Mouse (Mus musculus): Measurements from ENCODE around the gene Clasrp. TPM values are rescaled to one million over a fixed set of nuclear protein-coding genes. Genes with fewer than 3 reads are reported as not detected.
A peak's percentile ranks its signal among the peaks of the same experiment; 100 is the strongest.
"Not testable (repeated sequence)": the region's sequence is repeated elsewhere in the genome, so short reads cannot be mapped to it uniquely, and the experiment has no call there.

Gene Clasrp
- total RNA-seq, 2 experiments from 2014 or later = 33.0 to 33.7 TPM

DNA sequence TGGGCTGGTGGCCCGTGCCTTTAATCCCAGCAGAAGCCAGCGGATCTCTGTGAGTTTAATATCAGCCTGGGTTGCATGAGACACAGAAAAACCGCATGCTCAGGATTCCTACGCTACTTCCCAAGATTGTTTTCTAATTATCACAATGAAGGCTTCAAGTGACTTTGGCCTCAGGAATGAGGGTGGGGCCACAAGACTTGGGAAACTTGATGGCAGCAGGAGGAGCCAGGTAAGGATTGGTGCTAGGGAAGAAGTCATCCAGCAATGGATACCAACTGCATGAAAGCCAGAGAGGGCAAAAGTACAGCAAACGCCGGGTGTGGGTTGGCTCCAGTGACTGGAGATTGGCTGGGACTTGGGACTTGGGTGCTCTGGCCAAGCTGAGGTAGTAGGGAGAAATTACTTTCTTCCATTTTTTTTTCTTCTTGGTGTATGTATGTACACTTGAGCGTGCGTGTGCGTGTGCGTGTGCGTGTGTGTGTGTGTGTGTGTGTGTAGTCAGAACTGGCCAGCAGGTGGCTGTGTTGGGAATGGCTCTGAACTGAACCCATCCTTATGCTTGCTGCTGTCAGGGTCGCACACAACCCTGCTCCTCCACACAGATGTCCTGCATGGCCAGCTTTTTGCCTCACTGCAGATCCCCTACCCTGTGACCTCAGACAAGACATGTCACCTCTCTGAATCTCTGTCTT, 5.5 kb upstream of the Clasrp start:
- no peak for DNase-seq

DNA sequence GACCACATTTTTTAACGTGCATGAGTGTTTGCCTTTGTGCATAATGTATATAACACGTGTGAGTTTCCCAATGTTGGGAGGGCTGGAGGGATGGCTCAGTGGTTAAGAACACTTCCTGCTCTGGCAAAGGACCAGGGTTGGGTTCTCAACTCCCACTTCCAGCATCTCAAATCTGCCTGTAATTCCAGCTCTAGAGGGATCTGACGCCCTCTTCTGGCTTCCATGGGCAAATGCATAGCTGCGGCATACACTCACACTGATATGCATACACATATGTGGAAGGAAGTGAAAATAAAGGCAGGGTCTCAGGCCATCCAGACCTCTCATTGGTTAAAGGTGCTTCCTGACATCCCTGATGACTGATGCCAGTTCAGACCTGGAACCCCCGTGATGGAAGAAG, 3.0 kb upstream of the Clasrp start:
- DNase-seq = no peak

DNA sequence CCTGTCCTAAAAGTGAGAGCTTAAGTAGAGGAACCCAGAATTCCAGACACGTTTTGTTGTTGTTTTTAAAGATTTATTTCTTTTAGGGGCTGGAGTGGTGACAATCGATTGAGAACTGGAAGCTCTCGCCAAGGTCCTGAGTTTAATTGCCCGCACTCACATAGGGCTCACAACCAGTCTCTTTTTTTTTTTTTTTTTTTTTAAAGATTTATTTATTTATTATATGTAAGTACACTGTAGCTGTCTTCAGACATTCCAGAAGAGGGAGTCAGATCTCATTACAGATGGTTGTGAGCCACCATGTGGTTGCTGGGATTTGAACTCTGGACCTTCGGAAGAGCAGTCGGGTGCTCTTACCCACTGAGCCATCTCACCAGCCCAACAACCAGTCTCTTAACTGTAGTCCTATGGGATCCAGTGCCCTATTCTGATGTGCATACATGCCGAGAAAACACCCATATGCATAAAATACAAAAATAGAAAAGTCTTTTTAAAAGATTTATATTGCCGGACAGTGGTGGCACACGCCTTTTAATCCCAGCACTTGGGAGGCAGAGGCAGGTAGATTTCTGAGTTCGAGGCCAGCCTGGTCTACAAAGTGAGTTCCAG, 424 bp upstream of the Clasrp start:
- DNase-seq = not testable (repeated sequence)

DNA sequence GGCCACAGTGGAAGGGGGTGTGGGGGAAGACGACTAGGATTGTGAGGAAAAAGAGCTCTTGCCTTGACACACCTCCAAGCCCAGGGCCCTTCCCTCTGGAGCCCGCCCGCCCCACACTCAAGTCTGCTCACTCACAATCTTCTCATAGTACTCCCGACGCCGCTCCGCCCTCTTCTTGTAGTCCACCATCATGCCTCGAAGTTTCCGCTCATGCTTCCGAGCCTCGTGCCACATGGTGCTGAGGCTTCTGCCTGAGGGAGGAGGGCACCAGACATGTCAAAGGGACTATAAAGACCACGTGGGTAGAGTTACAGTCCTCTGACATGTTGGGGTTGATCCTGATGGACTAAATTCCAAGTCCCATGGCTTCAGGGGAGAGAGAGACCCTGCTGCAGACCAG, 1.2 kb downstream of the Clasrp start:
- DNase-seq = no peak

DNA sequence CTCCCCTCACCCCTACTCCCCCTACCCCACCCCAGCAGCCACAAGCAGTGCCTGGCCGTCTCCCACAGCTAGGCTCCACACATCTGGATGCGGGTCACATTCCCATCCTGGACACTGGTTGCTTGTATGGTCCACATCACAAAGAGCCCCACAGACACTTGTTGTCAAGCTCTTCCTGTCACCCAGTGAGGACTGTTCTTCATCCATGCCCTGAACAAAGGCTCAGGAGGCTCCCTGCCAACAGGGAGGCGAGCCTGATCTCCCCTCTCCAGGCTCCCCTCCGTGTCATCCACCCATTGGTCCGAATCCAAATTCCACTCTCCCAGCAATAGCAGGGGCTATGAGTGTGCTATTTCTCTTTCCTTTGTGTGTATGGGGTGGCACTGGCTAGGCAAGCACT, 3.7 kb downstream of the Clasrp start:
- no peak for DNase-seq

DNA sequence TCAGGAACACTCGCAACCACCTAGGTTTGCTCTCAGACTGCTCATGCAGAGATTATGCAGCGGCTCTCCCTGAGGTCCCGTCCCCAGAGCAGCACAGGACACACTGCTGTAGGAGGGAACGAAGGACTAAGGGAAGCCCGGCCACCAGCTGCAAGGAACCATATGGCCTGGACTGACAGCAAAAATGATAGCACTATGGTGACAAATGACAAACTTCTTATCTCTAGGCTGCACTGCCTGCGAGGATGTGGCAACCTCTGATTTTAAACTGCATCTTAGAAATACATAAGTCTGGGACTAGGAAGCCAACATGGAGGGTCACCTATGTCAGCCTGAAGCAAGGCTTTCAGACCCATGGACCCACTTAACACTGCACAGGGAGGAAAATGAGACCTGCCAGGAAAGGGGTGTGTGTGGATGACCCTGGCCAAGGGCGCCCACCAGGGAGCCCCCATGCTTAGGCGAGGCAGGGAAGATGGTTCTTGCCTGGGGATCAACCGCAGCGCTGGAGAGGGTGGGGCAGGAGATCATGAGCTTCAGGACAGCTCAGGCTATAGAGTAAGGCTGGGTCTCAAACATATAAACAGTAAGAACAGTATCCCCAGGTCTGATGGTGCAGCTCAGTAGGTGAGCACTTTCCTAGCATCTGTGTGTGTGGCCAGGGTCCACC, 11.1 kb downstream of the Clasrp start:
- no peak for DNase-seq

DNA sequence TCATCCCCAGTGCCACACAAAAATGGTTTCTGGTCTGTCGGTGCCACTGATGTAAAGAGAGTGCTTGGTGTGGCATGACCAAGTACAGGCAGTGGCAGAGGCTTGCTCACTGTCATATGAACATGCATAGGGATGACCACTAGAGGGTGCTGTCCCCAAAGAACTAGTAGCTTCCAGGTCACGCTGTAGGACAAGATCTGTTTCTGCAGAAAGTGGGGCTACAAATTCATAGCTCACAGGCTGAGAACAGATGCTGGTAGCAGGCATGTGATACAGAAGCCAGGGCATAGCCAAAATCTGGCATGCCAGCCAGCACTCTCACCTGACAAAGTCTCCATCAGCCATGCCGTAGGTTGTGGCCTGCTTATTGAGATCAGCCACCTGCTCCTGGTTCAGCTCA, 14.4 kb downstream of the Clasrp start:
- peak; percentile 84 for DNase-seq

DNA sequence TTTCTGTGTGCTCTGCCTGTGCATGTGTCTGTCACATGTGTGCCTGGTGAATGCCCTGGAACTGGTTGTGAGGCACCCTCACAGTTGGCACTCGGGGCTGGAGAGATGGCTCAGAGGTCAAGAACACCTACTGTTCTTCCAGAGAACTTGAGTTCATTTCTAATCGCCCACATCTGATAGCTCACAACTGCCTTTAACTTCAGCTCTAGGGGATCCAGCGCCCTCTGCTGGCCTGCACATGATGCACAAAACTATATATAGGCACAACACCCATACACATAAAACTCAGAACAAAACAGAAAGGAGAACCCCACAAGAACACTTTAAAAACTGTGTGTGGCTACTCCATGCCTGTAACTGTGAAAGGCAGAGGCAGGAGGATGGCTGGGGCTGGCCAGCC, 15.1 kb downstream of the Clasrp start:
- peak; percentile 66 for DNase-seq

DNA sequence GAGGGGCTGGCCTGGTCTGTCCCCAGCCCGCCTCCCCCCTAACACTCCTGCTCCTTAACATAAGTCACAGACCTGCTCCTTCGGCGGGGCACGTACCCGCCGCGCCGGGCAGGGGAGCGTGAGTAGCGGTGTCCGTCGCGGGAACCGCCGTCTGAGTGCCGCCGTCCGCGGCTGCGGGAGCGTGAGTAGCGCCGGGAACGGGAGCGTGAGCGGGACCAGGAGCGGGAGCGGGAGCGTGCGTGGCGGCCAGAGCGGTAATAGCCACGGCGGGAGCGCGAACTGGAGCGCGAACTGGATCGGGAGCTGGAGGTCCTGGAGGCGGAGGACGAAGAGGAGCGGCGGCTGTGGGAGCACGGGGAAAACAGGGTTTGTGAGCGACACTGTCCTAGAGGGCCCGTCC, 18.0 kb downstream of the Clasrp start:
- no peak for DNase-seq

DNA sequence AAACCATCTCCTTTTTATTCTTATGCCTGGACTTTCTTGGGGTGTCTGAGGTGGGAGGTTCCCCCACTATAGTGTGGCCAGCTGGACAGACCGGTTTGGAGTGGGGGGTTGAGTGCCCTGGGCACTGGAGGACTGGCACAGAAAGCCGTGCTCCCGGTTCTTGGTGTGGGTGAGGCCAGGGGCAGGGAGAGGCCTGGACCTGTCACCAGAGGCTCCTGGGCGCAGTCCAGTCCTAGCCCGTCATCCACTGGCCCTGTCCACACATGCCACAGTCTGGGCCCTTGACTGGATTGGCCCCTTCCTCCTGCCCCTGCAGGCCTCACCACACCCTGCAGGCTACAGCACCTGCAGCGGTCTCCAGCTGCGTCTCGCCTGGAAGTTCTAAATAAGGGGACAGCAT, 23.7 kb downstream of the Clasrp start:
- DNase-seq = no peak

DNA sequence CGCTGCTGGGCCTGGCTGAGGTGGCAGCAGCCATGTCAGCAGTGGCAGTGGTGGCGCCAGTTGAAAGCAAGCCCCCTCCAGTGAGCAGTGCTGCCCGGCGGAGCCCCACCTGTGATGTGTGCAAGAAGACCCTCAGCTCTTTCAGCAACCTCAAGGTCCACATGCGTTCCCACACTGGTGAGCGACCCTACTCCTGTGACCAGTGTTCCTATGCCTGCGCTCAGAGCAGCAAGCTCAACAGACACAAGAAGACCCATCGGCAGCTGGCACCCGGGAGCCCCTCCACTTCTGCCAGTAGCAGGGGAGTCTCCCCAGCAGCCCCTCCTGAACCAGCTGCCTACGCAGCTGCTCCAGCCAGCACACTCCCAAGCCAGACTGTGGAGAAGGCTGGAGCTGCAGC, 24.5 kb downstream of the Clasrp start:
- no peak for DNase-seq

DNA sequence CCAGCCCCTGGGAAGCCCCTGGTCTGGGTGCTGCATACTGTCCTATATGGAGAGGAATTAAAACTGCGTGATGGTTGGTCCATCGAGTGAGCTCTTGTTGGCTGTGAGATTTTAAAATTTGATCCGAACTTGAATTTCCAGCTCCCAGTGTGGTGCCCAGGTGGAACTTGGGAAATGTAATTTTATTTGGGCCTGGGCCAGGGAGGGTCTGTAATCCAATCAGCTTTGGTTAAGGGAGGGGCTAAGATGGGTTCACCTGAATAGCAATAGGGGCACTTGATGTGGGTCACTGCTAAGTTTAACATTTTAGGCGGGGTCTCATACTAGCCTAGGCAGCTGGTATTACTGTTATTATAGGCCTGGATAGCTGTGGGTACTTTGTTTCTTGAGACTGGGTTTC, 25.9 kb downstream of the Clasrp start:
- DNase-seq = no peak

DNA sequence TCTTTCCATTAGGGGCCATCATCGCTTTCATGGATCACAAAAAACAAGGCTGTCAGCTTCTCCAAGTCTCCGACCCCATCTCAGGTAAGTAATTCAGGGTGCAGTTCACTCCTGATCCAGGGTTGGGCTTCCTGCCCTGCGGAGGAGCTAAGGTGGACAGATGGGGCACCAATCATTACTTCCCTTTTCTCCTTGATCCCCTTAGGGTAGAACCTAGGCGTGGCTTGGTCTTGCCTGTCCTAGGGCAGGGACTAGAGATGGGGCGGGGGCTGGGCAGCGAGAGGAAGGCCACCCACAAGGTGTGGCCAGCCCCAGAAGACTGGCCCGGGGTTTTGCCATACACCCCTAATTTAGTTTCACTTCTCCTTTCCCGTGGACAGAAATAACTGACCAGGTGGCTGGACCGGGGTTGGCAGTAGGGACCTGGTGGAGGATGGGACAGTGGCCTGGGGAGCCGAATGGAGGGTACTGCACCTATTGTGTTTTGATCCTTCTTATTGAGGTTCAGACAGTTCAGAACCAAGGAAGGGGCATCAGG, 26.3 kb downstream of the Clasrp start:
- DNase-seq = no peak

DNA sequence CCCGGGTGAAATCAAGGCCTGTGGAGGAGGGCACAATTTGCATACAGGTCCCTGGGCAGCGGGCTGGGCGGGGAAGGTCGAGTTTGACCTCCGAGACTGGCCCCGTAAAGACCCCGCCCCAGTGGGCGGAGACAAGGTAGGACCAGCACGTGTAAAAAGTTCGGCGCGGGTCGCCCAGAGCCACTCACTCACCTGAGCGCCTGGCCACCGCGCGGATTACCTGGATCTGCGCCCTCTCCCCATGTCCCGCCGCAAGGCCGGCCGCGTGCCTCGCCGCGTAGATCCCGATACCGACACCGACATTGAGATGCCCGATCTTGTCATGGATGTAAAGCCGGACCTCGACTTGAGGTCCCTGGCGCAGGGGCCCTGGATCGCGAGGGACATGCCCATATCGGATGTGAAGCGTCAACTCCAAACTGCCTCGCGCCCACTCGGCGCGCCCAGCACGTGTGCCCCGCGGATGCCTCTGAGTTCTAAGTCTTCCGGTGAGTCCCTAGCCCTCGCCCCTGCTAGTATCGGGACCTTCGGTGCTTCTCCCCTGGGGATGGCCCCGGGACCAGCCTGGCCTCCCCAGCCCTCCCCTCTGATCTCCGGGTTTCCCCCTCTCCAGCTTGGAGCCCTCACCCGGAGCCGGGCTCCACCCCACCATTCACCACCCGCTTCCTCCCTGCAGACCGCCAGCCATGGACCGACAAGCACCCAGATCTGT, 27.0 kb downstream of the Clasrp start, which contains the start of the genes Zfp296 and Gemin7:
Gene Zfp296, plus strand, starts transcription at position 147 of the 712 bp plus-strand sequence.
Gene Gemin7, minus strand, starts transcription at position 455 of the 712 bp plus-strand sequence.
- DNase-seq = peak; percentile 17

DNA sequence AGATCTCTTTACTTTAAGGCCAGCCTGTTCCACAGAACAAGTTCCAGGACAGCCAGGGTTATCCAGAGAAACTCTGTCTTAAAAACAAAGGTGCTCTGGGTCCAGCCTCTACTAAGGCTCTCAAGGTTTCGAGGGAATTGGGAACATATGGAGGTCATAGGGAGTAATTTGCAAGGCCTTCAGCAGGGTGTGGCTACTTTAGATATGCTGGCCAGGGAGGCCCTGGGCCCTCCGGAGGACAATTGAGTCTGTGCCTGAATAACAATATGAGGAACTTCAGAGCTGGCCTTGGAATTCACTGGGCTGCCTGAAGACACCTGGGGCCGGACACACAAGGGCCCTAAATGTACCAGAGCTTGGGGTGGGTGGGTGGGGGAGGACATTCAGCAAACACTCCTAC, 28.7 kb downstream of the Clasrp start:
- no peak for DNase-seq

DNA sequence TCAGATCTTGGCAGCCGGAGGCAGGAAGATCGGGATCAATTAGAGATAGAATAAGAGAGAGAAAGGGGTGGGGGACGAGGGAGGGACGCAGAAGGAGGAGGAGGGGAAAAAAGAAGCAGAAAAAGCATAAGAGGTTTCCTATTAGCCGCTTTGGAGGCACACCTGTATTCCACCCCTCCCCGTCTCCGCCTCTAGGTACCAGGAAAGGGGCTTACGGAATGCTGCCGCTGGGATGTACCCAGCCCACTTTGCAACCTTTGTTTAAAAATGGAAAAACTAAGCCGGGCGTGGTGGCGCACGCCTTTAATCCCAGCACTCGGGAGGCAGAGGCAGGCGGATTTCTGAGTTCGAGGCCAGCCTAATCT, 30.5 kb downstream of the Clasrp start:
- DNase-seq = no peak

DNA sequence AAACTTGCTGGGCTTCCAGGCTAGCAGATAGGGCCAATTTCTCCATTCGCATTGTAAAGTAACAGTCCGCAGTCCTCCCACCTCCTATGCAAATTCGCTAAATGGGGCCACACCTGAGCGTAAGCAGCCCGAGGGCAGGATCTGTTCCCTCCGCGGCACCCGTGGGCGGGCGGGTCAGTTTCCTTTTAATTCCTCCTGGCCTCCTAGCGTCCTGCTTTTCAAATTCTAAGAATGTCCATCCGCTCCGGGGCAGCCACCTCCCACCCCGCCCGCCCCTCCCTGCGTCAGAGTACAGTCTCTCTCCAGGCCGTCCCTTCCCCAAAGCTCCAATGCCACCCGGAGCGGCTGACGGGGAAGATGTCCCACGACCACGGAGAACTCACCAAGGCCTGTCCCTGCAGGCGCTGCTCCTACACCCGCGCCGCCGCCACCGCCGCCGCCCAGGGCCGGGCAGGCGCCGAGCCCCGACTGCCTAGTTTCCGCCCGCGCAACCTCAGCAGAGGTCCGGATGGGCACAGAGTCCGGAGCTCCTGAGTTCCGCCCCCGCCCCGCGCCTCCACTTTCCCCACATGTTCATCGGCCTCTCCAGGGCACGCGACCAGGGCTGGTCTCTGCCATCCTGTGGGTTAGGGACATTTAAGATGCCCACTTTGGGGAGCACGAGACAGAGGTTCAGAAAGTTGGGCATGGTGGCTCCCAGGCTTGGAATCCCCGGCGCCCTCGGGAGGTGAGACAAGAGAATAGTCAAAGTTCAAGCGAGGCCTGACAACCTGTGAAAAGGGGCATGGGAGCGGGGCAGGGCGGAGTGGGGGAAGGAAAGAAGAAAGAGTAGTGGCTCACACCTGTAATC, 31.1 kb downstream of the Clasrp start:
- DNase-seq = peak; percentile 88

DNA sequence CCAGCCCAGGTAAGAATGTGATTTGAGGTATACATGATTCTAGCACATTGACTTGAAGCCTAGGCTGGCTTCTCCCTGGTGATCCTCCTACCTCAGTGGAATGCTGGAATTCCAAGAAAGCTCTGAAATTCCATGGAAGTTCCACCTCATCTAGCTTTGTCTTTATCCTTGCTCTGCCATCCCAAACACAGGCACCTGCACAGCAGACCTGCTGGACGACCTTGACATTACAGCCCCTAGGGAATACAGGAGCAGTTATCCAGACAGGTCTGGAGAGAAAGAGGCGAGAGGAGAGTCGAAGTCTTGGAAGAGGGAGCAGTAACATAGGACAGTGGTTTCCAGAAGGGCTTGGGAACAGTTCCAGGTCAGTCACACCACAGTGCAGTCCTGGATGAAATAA, 34.6 kb downstream of the Clasrp start:
- DNase-seq = no peak

DNA sequence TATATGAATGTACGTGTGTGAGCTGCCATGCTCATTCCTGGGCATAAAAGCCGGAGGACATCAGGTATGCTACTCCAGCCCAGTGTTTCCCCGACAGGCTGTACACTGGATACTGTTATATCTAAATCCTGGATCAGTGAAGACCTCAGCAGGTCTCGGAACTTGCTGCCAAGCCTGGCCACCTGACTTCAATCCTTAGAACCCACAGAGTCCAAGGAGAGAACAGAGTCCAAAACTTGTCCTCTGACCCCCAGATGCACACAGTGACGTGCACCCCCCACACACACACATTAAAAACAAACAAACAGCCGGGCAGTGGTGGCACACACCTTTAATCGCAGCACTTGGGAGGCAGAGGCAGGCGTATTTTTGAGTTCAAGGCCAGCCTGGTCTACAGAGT, 36.9 kb downstream of the Clasrp start:
- no peak for DNase-seq

DNA sequence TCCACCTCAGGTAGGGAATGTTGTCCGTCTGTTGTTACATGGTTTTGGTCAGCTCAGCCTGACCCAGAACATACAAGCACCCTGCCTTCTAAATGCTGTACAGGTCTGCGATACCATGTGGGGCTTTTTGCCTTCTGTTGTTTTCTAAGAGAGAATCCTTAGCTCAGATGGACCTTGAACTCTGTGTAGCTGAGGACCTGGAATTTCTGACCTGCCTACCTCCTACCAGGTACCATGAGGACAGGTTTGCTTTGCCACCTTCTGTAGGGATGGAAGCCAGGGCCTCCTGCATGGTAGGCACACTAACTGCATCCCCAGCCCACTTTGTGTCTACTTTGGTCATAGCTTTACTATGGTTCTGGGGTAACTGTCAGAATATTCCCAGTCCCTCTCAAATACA, 38.5 kb downstream of the Clasrp start:
- no peak for DNase-seq

DNA sequence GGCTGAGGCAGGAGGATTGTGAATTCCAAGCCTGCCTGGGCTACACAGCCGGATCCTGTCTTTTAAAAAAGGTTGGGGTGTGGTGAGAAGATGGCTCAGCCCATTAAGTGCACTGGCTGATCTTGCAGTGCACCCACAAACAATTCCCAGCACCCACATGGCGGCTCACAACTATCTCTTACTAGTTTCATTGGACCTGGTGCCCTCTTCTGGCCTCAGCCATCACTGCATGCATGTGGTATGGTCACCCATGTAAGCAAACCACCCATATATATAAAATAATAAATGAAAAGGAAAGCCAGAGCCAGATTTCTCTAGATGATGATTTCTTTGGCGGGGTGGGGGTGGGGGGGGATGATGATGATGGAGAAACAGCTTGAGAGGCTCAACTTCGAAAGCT, 39.8 kb downstream of the Clasrp start:
- DNase-seq = no peak

DNA sequence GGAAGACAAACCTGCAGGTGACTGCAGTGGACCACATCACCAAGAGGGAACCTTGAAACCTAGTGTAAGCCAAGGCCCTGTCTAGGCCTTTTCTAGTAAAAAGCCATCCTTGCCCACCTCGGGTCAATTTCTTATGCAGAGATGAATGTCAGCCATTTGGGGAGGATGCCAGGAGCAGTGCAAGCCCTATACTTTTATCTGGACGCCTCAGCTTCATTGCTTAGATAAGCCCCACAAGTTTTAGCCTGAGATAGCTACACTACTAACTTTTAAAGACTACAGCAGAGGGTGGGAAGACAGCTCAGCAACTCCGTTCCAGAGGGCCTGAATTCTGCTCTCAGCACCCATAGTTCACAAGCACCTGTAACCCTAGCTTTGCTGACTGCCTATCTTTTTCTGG, 40.4 kb downstream of the Clasrp start:
- no peak for DNase-seq

Data from heart, postnatal 4 days (tissue).